Mouse (Mus musculus) adrenal gland, postnatal 14 days (tissue): ENCODE measurements around the gene Vmn1r35. TPM values are rescaled to one million over a fixed set of nuclear protein-coding genes. Genes with fewer than 3 reads are reported as not detected.
"Not testable (repeated sequence)": the region's sequence is repeated elsewhere in the genome, so short reads cannot be mapped to it uniquely, and the experiment has no call there.

Experiments used
- DNase-seq: peaks from one replicate; pipeline ENCODE4 v3.0.0; 2021; ENCODE audit warnings: mixed read lengths
- long read RNA-seq, 2 experiments: library from polyadenylated mRNA; stranded (forward); transcript quantifications; one replicate each; pipeline ENCODE4 v2.0.0; 2021
- total RNA-seq: library from RNA; stranded (reverse); gene quantifications from 2 replicates; pipeline ENCODE4 v1.2.3, GENCODE M21; 2021

Vmn1r35 gene
- not detected in 2 replicates for total RNA-seq
- long read RNA-seq, experiment 1, result 0 reads
- long read RNA-seq, experiment 2, result 0 reads

- no peak for DNase-seq
Measured at GRCm38 (mm10) chr6:66685806-66686205, at the start of gene Vmn1r35. Vmn1r35 (minus strand) TSS chr6:66685906.

DNA sequence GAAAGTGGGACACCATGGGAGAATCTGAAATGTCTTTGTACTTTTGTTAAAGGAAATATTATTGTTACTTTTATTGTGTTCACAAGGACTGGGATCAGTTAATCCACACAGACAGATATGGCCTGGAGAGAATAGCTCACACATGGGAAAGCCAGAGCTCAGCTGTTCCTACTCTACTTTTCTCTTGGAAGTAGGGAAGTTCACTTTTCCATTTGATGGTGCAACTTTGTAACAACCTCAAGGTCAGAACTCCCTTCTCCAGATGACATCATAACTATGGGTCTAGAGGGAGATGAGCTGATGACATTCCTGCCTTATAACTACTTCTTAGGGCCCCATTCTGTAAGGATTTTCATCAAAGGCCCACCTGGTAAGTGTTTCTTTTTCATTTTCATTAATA lies 43.4 kb upstream of the Vmn1r35 start, which contains the start of gene Vmn1r37:
Vmn1r37 (plus strand) TSS at position 301 of the 400 bp plus-strand sequence.
- not testable (repeated sequence) for DNase-seq

DNA sequence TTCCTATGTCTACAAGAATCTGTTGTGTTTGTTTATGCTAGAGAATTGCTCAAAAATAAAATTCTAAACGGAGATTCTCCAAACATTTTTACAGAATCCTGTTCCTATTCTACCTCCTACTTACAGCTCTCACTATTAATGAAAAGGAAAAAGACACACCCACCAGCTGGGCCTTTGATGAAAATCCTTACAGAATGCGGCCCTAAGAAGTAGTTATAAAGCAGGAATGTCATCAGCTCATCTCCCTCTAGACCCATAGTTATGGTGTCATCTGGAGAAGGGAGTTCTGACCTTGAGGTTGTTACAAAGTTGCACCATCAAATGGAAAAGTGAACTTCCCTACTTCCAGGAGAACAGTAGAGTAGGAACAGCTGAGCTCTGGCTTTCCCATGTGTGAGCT lies 33.4 kb upstream of the Vmn1r35 start, which contains the start of gene Vmn1r36:
Vmn1r36 (minus strand) TSS at position 101 of the 400 bp plus-strand sequence.
- not testable (repeated sequence) for DNase-seq

DNA sequence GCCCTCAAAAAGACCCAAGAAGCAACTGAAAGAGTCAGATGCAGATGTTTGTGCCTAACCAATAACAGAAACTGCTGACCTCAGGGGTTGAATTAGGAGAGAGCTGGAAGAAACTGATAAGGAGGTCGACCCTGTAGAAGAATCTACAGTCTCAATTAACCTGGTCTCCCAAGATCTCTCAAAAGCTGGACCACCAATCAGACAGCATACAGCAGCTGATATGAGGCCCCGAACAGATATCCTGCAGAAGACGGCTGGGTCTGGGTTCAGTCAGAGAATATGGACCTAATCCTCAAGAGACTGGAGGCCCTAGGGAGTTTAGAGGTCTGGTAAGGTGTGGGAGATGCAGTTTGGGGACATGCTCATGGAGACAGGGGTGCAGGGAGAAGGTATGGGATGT lies 28.1 kb upstream of the Vmn1r35 start:
- no peak for DNase-seq

DNA sequence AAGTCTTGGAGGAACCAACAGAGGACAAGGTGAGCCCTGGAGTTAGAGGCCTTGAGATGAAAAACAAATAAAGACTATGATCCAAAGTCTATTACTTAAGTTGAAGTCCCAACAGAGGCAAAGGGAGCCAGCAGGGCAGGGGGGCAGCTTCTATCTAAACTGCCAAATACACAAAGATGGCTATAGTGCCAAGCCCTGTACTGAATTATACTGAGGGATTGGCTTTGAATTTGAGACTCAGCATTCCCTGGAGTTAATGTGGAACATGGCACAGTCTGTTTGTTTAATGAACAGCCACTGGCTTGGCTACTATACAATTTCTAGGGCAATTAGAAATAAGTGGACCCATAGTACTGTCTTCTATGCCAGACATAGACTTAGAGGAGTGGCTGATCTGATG lies 23.2 kb upstream of the Vmn1r35 start:
- DNase-seq, result no peak

DNA sequence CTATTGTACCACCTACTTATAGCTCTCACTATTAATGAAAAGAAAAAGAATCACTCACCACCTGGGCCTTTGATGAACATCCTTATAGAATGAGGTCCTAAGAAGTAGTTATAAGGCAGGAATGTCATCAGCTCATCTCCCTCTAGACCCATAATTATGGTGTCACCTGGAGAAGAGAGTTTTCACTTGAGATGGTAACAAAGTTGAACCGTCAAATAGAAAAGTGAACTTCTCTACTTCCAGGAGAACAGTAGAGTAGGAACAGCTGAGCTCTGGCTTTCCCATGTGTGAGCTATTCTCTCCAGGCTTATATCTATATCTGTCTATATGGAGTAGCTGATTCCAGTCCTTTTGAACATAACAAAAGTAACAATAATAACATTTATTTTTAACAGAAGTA lies 41.9 kb downstream of the Vmn1r35 start, which contains the start of gene Vmn1r34:
Vmn1r34 (minus strand) TSS at position 101 of the 400 bp plus-strand sequence.
- DNase-seq, result no peak

Other genes with a start within 250 kb of the Vmn1r35 start
- gene Mad2l1, start 150.5 kb downstream of the Vmn1r35 start, total RNA-seq, result 17.2 and 17.3 TPM in 2 replicates
- gene Vmn1r32, start 125.8 kb downstream of the Vmn1r35 start, total RNA-seq, result not detected in 2 replicates
- not detected in 2 replicates for gene Vmn1r33, start 67.6 kb downstream of the Vmn1r35 start, total RNA-seq
- not detected in 2 replicates for gene Vmn1r34, start 42.0 kb downstream of the Vmn1r35 start, total RNA-seq
- gene Vmn1r36, start 33.3 kb upstream of the Vmn1r35 start, total RNA-seq, result not detected in 2 replicates
- gene Vmn1r37, start 43.5 kb upstream of the Vmn1r35 start, total RNA-seq, result not detected in 2 replicates
- not detected in 2 replicates for gene Vmn1r38, start 96.7 kb upstream of the Vmn1r35 start, total RNA-seq
- not detected in 2 replicates for gene Vmn1r39, start 124.7 kb upstream of the Vmn1r35 start, total RNA-seq
- gene Gng12, start 210.5 kb upstream of the Vmn1r35 start, total RNA-seq, result 85.3 and 93.6 TPM in 2 replicates